Comparison of ENCODE assay signal across 9 mouse cellular contexts in the genomic region with DNA sequence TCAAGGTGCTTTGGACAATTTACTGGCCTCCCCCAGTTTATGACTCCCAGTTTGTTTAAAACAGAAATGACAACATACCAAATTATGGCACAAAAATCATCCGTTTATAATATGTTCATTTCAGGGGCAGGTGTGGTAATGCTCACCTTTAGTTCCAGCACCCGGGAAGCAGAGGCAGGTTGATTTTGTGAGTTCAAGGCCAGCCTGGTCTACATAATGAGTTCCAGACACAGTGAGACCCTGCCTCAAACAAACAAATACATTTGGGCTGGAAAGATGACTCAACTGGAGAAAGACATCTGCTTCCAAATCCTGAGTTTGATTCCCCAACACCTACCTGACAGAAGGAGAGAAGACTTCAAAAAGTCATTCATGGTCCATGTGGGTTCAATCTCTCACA. TPM values are rescaled to one million over a fixed set of nuclear protein-coding genes. Genes with fewer than 3 reads are reported as not detected.
DNase-seq lines count a peak whose midpoint lies in the region; ATAC-seq and TF ChIP-seq lines count a peak whose summit lies in the region.
"Had no signal": no experiment of that assay in that cellular context is flagged by ENCODE, and none has a peak within 500 bp of the region (broad histone marks: within the 10 kb centered on the region; RNA-seq: fewer than 3 reads in every experiment).

No protein-coding gene starts in this region.

- TF ChIP-seq POLR2A in limb, embryonic 14.5 days (IDR thresholded peaks at IDR 0.05; ENCODE audit: borderline replicate concordance, extremely low read depth, insufficient read depth, insufficient read length), result no peak

- H3K4me3 ChIP-seq in lung, embryonic 16.5 days (ENCODE audit: low read length), result peak overlapping the region; percentile 83
- no peak overlapping the region for H3K4me3 ChIP-seq in forebrain, embryonic 14.5 days (ENCODE audit: low read depth, low read length)
- H3K4me3 ChIP-seq in limb, embryonic 14.5 days (replicated peaks; ENCODE audit: low read length), result peak overlapping the region; percentile 79; the same call in 1 of the 2 replicates
- no peak overlapping the region for H3K4me3 ChIP-seq in stomach, embryonic 14.5 days (ENCODE audit: low read depth, low read length)

- H3K27me3 ChIP-seq in lung, embryonic 16.5 days (ENCODE audit: control insufficient read depth, insufficient read depth, low read depth, low read length), result no peaks in the 10 kb centered on the region
- H3K27me3 ChIP-seq in forebrain, embryonic 14.5 days (replicated peaks; ENCODE audit: control insufficient read depth, insufficient read depth, low read length), result no peaks in the 10 kb centered on the region
- no peaks in the 10 kb centered on the region for H3K27me3 ChIP-seq in limb, embryonic 14.5 days (ENCODE audit: control insufficient read depth, insufficient read depth, low read length)
- no peaks in the 10 kb centered on the region for H3K27me3 ChIP-seq in stomach, embryonic 14.5 days (ENCODE audit: control insufficient read depth, insufficient read depth, low read length)

- no peak for DNase-seq in lung, postnatal 36 days
- no peak for DNase-seq in forebrain, embryonic 14.5 days (ENCODE audit: low spot score)
- no peak for DNase-seq in limb, embryonic 14.5 days (ENCODE audit: low spot score)
- DNase-seq in urinary bladder, postnatal 36 days (ENCODE audit: low spot score in 2 of 2), result no peak
- DNase-seq in thymus, adult 18-20 months, result no peak
- no peak for DNase-seq in adrenal gland, adult (ENCODE audit: inconsistent age in 2 of 2, low spot score in 1 of 2)

- no peak for ATAC-seq in lung, embryonic 16.5 days (ENCODE audit: low read depth)
- no peak for ATAC-seq in forebrain, embryonic 14.5 days
- ATAC-seq in limb, embryonic 14.5 days (ENCODE audit: low FRiP score, low read depth), result no peak
- no peak for ATAC-seq in stomach, embryonic 14.5 days (ENCODE audit: insufficient number of reproducible peaks, insufficient read depth, low FRiP score, low read depth)
- ATAC-seq: activated CD4-positive, CD25-positive, alpha-beta regulatory T cell, adult 4 months had no signal

- peak overlapping the region; percentile 88 for H3K9ac ChIP-seq in lung, embryonic 16.5 days (ENCODE audit: low read length)
- peak overlapping the region; percentile 84; the same call in 1 of the 2 replicates for H3K9ac ChIP-seq in forebrain, embryonic 14.5 days (ENCODE audit: low read length)
- H3K9ac ChIP-seq in limb, embryonic 14.5 days (ENCODE audit: low read depth, low read length, severe bottlenecking), result no peak overlapping the region
- H3K9ac ChIP-seq in stomach, embryonic 14.5 days (replicated peaks; ENCODE audit: low read depth, low read length), result no peak overlapping the region

- peak overlapping the region; percentile 100 for H3K27ac ChIP-seq in lung, embryonic 16.5 days (ENCODE audit: low read length)
- peak overlapping the region; percentile 99; the same call in 1 of the 2 replicates for H3K27ac ChIP-seq in forebrain, embryonic 14.5 days (ENCODE audit: low read depth, low read length)
- H3K27ac ChIP-seq in limb, embryonic 14.5 days (replicated peaks; ENCODE audit: low read depth, low read length), result peak overlapping the region; percentile 98; the same call in 1 of the 2 replicates
- H3K27ac ChIP-seq in stomach, embryonic 14.5 days (ENCODE audit: low read length), result peak overlapping the region; percentile 100

- H3K4me1 ChIP-seq in lung, embryonic 16.5 days (replicated peaks; ENCODE audit: control insufficient read depth, insufficient read depth, low read length), result peaks cover 22% of the 10 kb centered on the region
- peaks cover 29% of the 10 kb centered on the region for H3K4me1 ChIP-seq in forebrain, embryonic 14.5 days (ENCODE audit: control insufficient read depth, insufficient read depth, low read length)
- peaks cover 21% of the 10 kb centered on the region for H3K4me1 ChIP-seq in limb, embryonic 14.5 days (ENCODE audit: control insufficient read depth, insufficient read depth, low read length)
- H3K4me1 ChIP-seq in stomach, embryonic 14.5 days (ENCODE audit: control insufficient read depth, insufficient read depth, low read length), result peaks cover 14% of the 10 kb centered on the region

- no peaks in the 10 kb centered on the region for H3K36me3 ChIP-seq in lung, embryonic 16.5 days (ENCODE audit: control insufficient read depth, insufficient read depth, low read length)
- H3K36me3 ChIP-seq in forebrain, embryonic 14.5 days (ENCODE audit: control insufficient read depth, insufficient read depth, low read length), result no peaks in the 10 kb centered on the region
- no peaks in the 10 kb centered on the region for H3K36me3 ChIP-seq in limb, embryonic 14.5 days (ENCODE audit: control insufficient read depth, insufficient read depth, low read length)
- no peaks in the 10 kb centered on the region for H3K36me3 ChIP-seq in stomach, embryonic 14.5 days (ENCODE audit: control insufficient read depth, insufficient read depth, low read length)

- WGBS in lung, embryonic 16.5 days, result 67% methylated on average over 2 of the region's 2 CpGs
- 75% methylated on average over 2 of the region's 2 CpGs for WGBS in forebrain, embryonic 14.5 days
- 53% methylated on average over 2 of the region's 2 CpGs for WGBS in limb, embryonic 14.5 days
- WGBS in stomach, embryonic 14.5 days, result 63% methylated on average over 2 of the region's 2 CpGs

- H3K9me3 ChIP-seq in lung, embryonic 16.5 days (ENCODE audit: control insufficient read depth, low read length), result no peaks in the 10 kb centered on the region
- no peaks in the 10 kb centered on the region for H3K9me3 ChIP-seq in forebrain, embryonic 14.5 days (replicated peaks; ENCODE audit: control insufficient read depth, low read length)
- H3K9me3 ChIP-seq in limb, embryonic 14.5 days (ENCODE audit: control insufficient read depth, low read length), result no peaks in the 10 kb centered on the region
- no peaks in the 10 kb centered on the region for H3K9me3 ChIP-seq in stomach, embryonic 14.5 days (ENCODE audit: control insufficient read depth, low read depth, low read length)

- peak overlapping the region; percentile 97 for H3K4me2 ChIP-seq in lung, embryonic 16.5 days (ENCODE audit: low read depth, low read length)
- peak overlapping the region; percentile 92 for H3K4me2 ChIP-seq in forebrain, embryonic 14.5 days (ENCODE audit: low read length)
- H3K4me2 ChIP-seq in limb, embryonic 14.5 days (replicated peaks; ENCODE audit: low read depth, low read length, severe bottlenecking), result peak overlapping the region; percentile 89
- peak overlapping the region; percentile 89 for H3K4me2 ChIP-seq in stomach, embryonic 14.5 days (replicated peaks; ENCODE audit: low read depth, low read length)

RNA-seq across cellular contexts. Expression of a gene that starts 1.5 kb away (rescaled TPM):
- polyA plus RNA-seq in lung, embryonic 16.5 days (2015; fragmentation: Nextera tagmentation; extraction: Ambion mirVana), result 86.5 and 104 TPM in 2 replicates
- 73.7 and 77.7 TPM in 2 replicates for polyA plus RNA-seq in forebrain, embryonic 14.5 days (2014; fragmentation: Nextera tagmentation; extraction: Ambion mirVana)
- polyA plus RNA-seq in limb, embryonic 14.5 days (2012; rRNA removed), result 86.6 and 95.8 TPM in 2 replicates
- polyA plus RNA-seq in limb, embryonic 14.5 days (2014; fragmentation: Nextera tagmentation; extraction: Ambion mirVana), result 68.0 and 73.5 TPM in 2 replicates
- 84.3 and 89.9 TPM in 2 replicates for polyA plus RNA-seq in stomach, embryonic 14.5 days (2014; fragmentation: Nextera tagmentation; extraction: Ambion mirVana)

RNA-seq across cellular contexts. Expression of a gene that starts 51.3 kb away (rescaled TPM):
- 70.1 and 79.2 TPM in 2 replicates for polyA plus RNA-seq in lung, embryonic 16.5 days (2015; fragmentation: Nextera tagmentation; extraction: Ambion mirVana)
- polyA plus RNA-seq in forebrain, embryonic 14.5 days (2014; fragmentation: Nextera tagmentation; extraction: Ambion mirVana), result 54.9 and 63.7 TPM in 2 replicates
- polyA plus RNA-seq in limb, embryonic 14.5 days (2012; rRNA removed), result 58.1 and 68.8 TPM in 2 replicates
- polyA plus RNA-seq in limb, embryonic 14.5 days (2014; fragmentation: Nextera tagmentation; extraction: Ambion mirVana), result 76.0 and 79.5 TPM in 2 replicates
- polyA plus RNA-seq in stomach, embryonic 14.5 days (2014; fragmentation: Nextera tagmentation; extraction: Ambion mirVana), result 86.5 and 100 TPM in 2 replicates

Comparison
In these comparisons a context has a peak if more than half of its experiments do, and no peak if none do; other contexts are left out.
1. H3K4me3 ChIP-seq: peak in lung, embryonic 16.5 days (single experiment) and limb, embryonic 14.5 days (single experiment); none in forebrain, embryonic 14.5 days (single experiment) and stomach, embryonic 14.5 days (single experiment).
2. H3K9ac ChIP-seq: peak in lung, embryonic 16.5 days (single experiment) and forebrain, embryonic 14.5 days (single experiment); none in limb, embryonic 14.5 days (single experiment) and stomach, embryonic 14.5 days (single experiment).
3. Peak in every context shown above with its lines, with median percentiles within 50 percentile points of each other: H3K27ac ChIP-seq and H3K4me2 ChIP-seq.